Mouse (Mus musculus): ENCODE data around the gene Gm17509.
"Not testable (repeated sequence)": the region's sequence is repeated elsewhere in the genome, so short reads cannot be mapped to it uniquely, and the experiment has no call there.

The Gm17509 gene

DNA sequence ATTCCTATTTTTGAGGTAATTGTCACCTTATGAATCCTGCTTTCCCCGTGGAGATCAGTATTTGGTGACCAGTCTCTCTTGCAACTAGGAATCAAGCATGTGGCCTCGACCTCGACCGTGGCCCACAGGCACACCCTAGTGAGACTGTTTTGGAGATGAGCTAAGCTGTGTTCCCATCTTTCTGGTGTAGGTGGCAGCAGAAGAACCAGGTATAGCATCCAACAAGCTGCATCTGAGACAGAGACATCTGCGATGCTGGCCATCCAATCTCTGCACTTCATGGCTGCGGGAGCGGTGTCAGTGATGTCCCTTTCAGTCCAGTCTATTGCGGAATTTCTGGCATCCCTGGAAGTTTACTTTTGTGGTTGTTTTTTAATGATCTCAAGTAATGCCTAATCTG, 14.8 kb downstream of the Gm17509 start:
- DNase-seq = no peak

DNA sequence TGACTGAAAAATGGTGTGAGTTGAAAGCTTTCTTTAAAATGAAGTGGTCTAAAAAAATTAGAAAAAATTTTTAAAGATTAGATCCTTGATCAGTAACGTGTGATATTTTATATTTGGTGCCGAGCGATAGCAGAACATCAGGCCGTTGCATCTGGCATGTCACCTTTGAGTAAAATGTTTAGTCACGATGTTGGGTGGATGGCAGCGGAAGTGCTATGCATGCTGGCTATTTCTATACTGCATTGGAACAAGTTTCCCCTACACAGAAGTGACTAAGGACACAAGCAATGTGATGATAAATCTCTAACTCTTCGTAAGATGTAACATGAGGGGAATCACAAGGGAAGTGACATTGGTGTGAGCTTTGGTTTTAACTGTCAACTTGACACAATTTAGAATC, 16.2 kb downstream of the Gm17509 start:
- no peak for DNase-seq

DNA sequence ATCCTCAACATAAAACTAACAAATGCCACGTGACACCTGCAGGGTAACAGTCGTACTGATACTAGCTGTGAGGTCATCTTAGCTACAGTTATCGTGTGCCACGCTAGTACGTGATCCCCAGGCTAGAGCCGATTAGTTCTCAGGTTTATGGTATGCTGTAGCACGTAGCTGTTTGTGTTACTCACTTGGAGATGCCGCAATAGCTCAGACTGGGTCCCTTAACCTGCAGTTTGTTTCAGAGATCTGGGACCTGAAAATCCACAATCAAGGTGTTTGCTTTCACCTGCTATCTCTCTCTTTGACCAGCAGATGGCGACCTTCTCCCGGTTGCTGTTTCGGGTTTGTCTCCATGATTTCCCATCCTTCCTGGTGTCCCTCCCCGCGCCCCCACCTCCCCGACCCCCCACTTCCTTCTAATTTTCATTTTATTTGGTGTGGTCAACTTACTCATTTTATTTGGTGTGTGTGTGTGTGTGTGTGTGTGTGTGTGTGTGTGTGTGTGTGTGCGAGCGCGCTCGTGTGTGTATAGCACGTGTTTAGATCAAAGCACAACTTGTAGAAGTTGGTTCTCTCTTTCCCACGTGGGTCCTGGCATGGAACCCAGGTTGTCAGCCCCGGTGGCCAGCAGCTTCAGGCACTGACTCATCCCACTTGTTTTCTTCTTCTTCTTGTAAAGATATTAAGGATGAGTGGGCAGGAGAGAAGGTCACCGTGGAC, 18.0 kb downstream of the Gm17509 start:
- peak; percentile 64 to 66 for DNase-seq

DNA sequence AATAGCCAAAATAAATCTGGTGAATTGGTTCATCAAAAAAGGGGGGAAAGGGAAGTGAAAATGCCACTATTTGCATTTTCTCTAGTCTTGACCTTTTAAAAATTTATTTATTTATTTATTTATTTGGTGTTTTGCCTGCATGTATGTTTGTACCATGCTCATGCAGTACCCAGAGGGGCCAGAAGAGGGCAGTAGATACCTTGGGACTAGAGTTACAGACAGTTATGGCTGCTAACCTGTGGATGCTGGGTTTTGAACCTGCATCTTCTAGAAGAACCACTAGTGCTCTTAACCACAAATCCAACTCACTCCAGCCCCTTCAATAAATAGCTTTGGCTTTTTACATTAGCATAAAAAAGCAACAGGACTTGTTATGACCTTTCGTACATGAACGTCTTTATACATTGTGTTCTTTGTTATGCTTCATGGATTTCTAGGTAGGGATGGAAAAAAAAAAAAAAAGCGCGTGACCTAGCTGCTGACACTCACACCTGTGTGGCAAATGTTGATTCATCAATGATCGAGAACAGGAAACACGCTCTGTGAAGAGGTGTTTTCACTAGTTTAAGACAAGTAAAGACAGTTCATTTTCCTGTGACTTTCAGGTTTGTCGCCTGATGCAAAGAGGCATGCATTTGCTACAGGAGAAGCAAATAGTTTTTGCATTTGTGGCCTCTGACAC, 22.3 kb downstream of the Gm17509 start:
- DNase-seq = peak; percentile 88 to 97

DNA sequence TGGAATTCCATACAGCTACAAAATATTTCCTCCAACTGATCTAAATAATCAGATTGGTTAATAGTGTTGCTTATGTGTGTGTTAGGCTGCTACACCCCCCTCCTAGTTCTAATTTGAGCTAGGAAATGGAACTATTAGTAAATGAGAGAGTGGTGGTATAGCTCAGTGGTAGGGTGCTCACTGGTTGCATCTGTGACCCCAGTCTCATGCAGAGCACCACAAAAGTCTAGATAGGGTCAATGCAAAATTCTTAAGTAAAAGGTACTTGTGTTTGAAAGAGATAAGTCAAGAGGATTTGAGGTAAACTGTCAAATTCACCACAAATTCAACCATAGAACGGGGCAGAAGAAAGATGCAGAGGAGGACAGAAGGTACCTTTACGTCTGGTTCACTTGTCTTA, 23.2 kb downstream of the Gm17509 start:
- no peak for DNase-seq

DNA sequence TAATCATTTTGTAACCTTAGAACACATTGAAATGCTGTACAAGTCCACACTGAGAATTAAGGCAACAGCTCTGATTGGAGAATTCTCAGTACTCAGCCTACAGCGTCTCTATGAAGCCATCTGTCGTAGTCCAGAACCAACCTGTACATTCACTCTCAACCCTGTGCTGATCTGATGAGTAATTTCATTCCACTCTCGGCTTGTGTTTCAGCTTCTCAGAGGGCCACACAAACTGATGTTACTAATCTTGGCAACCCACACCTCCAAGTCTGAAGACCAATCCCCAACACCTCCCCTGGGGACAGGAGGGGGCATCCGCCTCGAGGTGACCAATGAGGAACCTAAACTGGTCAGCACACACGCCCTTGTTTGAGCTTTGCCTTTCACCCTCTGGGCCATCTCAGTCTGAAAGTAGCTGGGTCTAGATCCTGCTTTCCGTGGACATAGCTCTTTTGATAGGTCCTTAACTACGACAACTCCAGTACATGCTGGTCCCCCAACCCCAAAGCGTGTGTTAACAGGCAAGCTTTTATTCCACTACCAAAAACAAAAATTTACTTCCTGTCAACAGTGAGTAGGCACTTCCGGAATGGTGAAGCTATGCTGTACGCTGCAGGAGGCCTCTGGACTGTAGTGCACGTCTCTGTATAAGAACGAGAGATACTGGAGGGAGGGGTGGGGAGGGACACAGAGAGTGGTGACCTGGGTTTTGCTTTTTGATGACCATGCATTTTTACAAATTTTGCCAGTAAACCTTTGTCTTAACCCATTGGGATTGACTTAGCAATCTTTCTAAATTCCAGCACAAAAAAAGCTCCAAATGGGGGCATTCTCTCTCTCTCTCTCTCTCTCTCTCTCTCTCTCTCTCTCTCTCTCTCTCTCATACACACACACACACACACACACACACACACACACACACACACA, 25.0 kb downstream of the Gm17509 start:
- no peak for DNase-seq

DNA sequence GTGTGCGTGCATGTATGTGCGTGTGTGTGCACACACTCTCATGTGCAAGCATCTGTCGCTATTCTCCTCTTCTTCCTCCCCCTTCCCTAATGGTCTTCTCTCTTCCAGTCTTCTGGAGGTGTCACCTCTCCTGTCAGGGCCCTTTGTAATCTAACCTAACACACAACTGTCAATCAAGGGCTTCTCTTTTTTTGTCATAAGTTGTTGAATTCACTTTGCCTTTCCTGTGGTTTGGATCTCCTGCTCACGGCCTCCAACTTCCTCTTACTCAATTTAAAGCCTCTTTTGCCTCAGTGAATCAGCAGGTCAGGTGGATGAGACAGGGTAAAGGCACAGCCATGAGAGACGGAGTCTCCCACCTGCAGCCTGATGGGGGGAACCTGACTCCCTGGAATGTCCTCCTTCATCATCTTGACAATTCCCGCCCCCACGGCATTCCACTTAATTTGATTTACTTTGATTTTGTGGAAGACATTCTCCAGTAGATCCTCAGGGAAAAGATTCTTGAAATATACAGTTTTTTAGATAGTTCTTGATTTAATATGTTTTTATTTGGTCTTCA, 27.4 kb downstream of the Gm17509 start:
- no peak for DNase-seq

DNA sequence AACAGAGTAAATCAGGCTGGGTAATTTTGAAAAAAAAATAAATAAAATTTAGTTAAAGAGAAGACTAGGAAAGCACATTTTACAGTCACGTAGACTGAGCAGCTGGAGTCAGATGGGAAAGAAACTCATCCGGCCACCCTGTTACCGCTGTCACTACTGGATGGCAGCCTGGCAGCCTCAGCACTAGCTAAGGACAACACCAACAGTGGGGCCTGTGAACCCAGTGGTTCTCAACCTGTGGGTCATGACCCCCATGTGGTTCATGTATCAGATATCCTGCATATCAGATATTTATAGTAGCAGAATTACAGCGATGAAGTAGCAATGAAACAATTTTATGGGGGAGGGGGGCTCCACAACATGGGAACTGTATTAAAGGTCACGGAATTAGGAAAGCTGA, 28.7 kb downstream of the Gm17509 start:
- DNase-seq = no peak

DNA sequence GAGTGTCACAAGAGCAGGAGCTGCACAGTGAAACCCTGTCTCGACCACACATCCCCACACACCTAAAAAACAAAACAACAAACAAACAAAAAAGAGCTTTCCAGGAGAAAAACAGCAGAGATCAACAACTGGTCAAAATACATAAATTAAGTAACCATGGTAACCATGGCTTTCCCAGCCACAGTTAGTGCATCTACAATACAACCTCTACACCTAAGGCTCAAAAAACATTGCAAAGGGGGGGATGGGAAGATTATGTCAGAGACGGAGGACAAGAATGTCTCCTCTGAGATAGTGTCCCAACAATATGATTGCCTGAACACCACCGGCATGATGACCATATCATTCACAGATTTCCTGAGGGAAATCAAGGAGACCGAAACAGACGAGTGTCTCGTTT, 35.5 kb downstream of the Gm17509 start:
- DNase-seq = no peak

DNA sequence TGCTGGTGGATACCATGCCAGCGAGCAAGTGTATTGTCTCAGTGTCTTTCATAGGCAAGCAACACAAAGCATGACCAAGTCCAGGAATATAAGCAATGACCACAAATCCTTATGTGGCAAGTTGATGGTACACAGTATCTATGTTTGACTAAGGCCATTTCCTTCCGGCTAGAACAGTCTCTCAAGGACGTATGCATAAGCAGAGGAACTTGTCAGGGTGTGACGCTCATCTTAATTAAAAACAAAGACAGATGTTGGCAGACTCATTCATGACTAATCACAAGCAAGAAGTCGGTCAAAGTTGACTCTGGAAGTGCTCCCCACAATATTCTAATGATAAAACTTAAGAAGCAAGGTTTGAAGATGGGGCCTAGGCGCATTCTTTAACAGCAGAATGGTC, 37.6 kb downstream of the Gm17509 start:
- no peak for DNase-seq

DNA sequence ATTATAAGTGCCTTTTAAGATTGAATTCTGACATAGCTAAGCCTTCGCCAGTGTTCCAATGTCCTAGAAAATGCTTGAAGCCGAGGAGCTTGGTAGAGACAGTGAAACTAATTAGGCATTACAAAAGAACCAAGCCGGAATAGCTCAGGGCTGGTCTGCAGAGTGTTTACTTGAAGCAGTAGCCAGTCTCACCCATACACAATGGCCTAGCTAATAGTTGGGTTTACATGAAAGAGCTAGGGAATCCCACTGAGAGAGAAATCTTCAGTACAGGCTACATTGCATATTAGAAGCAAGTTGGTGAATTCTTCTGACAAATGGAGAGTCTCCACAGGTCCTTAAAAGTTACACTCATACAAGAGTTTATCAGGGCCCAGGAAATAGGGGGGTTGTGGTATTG, 40.0 kb downstream of the Gm17509 start:
- DNase-seq = not testable (repeated sequence)

Data from cerebellum, postnatal 14 days (tissue).